Mouse (Mus musculus) midbrain, embryonic 11.5 days (tissue): ENCODE measurements at regions not wholly inside any gene's neighbourhood (a gene's known extent, or its start where the extent isn't known, plus 50 kb on each side); places are given as distances from the start of the nearest gene placed in this dataset.

Experiments
- ATAC-seq: fragments of 200-750 bp; cut with Nextera tagmentation; 2 replicates; pipeline ENCODE4 v1.8.0; 2017; ENCODE audit warnings: moderate TSS enrichment, moderate library complexity; ENCODE audit not compliant: low FRiP score
- DNase-seq: peaks from one replicate; pipeline ENCODE4 v3.0.0; 2015; ENCODE audit warnings: low spot score; ENCODE audit errors: missing footprints
- H3K27ac ChIP-seq: fragments of 300-500 bp; sonication (generic); 2 replicates; pipeline ENCODE4 v1.5.1; 2014; ENCODE audit warnings: low read depth, low read length
- H3K27me3 ChIP-seq: fragments of 300-500 bp; sonication (generic); 2 replicates; pipeline ENCODE4 v1.6.1; 2014; ENCODE audit warnings: mild to moderate bottlenecking, low read length, moderate library complexity, mixed read lengths; ENCODE audit not compliant: control insufficient read depth, insufficient read depth
- H3K36me3 ChIP-seq: fragments of 300-500 bp; sonication (generic); 2 replicates; pipeline ENCODE4 v1.6.1; 2014; ENCODE audit warnings: mild to moderate bottlenecking, low read length, moderate library complexity, mixed read lengths; ENCODE audit not compliant: control insufficient read depth, insufficient read depth
- H3K4me1 ChIP-seq: fragments of 300-500 bp; sonication (generic); 2 replicates; pipeline ENCODE4 v1.6.1; 2014; ENCODE audit warnings: low read length; ENCODE audit not compliant: control insufficient read depth, insufficient read depth
- H3K4me2 ChIP-seq: fragments of 300-500 bp; sonication (generic); 2 replicates; pipeline ENCODE4 v1.6.1; 2014; ENCODE audit warnings: mild to moderate bottlenecking, moderate library complexity
- H3K4me3 ChIP-seq: fragments of 300-500 bp; sonication (generic); 2 replicates; pipeline ENCODE4 v1.5.1; 2014; ENCODE audit warnings: low read depth, low read length
- H3K9ac ChIP-seq: fragments of 300-500 bp; sonication (generic); 2 replicates; pipeline ENCODE4 v1.6.1; 2014; ENCODE audit warnings: low read length
- H3K9me3 ChIP-seq: fragments of 300-500 bp; sonication (generic); 2 replicates; pipeline ENCODE4 v1.6.1; 2016; ENCODE audit warnings: low read length; ENCODE audit not compliant: control insufficient read depth
- WGBS: fragments of 180-500 bp; shearing (Covaris S2); extraction: QIAGEN DNeasy Blood & Tissue Kit; methylation state at CpG from one replicate; pipeline ENCODE4 v1.1.7; 2014; 5-methylcytosine and 5-hydroxymethylcytosine counted together

DNA sequence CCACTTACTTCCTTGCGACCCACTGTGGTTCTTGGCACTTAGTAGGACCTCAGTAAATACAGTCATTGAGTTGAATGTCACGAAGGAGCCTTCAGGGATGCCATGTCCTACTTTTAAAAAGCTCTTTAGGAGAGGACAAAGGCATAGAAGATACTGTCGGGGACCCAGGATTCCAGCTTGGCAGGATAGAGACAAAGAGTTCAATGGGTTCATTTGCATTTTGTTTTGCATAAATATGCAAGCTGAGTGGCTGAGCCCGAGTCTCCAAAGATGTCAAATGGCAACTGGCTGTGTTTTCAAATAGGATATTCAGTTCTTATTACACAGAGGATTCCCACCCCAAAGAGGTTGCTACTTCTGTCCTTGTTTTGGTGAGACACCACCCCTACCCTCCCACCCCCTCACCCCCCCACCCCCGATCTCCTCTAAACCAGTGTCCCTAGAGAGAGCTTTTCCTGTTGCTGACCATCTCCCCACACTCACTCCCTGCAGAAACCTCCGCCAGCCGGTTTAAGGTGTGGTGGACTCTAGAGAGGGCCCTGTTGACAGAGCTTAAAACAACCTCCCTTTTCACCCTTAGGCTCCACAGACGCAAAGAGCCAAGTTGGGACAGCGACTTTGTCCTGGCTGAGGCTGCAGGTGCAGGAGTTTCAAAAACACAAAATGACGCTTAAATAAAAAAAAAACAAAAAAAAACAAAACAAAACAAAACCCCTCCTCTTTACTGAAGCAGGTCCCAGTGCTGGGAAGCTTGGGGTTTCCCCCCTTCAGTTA lies 57.9 kb downstream of the Sox9 start:
- no peaks in the 10 kb centered on the region for H3K36me3 ChIP-seq
- H3K9me3 ChIP-seq = no peaks in the 10 kb centered on the region
- no peaks in the 10 kb centered on the region for H3K27me3 ChIP-seq
- DNase-seq (peak; percentile 90), ATAC-seq (peak; percentile 61)
- peaks cover 8% of the 10 kb centered on the region for H3K4me1 ChIP-seq
- peak overlapping the region; percentile 68; the same call in 1 of the 2 replicates for H3K27ac ChIP-seq
- H3K4me3 ChIP-seq = no peak overlapping the region
- 12% methylated on average over 10 of the region's 10 CpGs for WGBS
- peak overlapping the region; percentile 6; the same call in 1 of the 2 replicates for H3K4me2 ChIP-seq
- H3K9ac ChIP-seq = peak overlapping the region; percentile 25; the same call in 1 of the 2 replicates

DNA sequence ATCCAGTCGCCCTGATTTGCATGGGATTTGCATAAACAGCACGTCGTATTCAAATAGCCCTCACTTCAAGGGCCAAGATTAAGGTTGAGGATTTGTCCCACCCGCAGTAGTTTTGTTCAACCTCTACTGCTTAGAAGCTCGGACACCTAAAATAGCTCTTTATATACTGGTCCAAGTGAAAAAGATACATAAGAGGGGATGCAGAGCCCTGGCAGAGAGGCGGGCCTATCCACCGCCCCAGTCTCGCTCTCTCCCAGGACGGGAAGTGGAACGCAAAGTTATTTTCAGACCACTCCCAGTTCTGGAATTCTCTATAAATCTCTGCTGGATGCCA lies 58.4 kb downstream of the Sox9 start:
- Histone ChIP-seq H3K4me1 (peaks cover 8% of the 10 kb centered on the region), H3K4me3 (no peak overlapping the region), H3K27me3 (no peaks in the 10 kb centered on the region), H3K9me3 (no peaks in the 10 kb centered on the region), H3K27ac (peak overlapping the region; percentile 68; the same call in 1 of the 2 replicates), H3K9ac (no peak overlapping the region), H3K36me3 (no peaks in the 10 kb centered on the region), H3K4me2 (peak overlapping the region; percentile 6; the same call in 1 of the 2 replicates)
- DNase-seq = no peak
- ATAC-seq = peak; percentile 84
- WGBS = 5% methylated on average over 10 of the region's 10 CpGs

DNA sequence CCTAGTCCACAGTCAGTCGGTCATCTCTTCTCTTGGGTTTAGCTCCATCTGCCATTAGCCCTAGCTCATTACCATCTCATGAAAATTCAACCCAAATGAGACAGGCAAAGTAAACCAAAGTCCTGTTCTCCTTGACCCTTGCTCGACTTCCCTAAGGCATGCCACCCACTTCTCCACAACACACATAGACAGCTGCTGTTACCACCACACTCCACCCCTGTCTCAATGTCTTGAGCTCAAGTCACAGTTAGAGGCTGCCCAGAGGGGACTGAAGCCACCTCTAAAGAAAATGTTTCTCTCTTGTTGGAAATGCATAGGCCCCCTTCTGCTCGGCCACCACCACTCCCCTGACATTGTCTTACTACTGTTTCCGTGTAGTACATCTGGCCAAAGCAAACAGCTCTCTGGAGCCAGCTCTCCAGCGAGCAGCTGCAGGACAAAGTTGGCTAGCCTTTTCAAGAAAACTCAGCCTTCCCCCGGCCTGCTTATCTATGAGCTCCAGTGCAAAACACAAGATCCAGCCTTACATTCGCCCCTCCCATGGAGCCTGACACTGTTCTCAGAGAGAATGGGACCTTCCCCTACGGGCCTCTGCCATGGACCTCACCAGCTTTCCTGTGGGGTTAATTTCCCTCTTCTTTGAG lies 62.4 kb downstream of the Sox9 start:
- 79% methylated on average over 8 of the region's 8 CpGs for WGBS
- no peak for ATAC-seq
- Histone ChIP-seq H3K9me3 (no peaks in the 10 kb centered on the region), H3K4me3 (no peak overlapping the region), H3K36me3 (no peaks in the 10 kb centered on the region), H3K27me3 (no peaks in the 10 kb centered on the region), H3K9ac (no peak overlapping the region), H3K4me1 (peaks cover 8% of the 10 kb centered on the region), H3K27ac (no peak overlapping the region), H3K4me2 (no peak overlapping the region)
- no peak for DNase-seq

DNA sequence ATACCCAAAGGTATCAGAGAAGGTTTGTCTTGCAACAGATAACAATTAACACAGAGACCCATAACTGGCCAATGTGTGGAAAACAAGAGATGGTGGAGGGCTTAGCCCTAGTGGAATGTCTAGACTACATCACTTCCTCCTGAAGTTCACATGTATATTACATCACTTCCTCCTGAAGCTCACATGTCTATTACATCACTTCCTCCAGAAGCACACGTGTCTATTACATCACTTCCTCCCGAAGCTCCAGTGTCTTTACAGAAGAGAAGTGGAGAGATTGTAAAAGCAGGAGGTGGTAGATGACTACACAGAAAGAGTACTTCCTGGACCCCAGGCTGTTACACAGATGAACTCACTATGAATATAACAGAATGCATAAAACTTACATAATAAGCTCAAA lies 65.1 kb downstream of the Sox9 start:
- no peaks in the 10 kb centered on the region for H3K9me3 ChIP-seq
- no peak overlapping the region for H3K4me2 ChIP-seq
- ATAC-seq (no peak), DNase-seq (no peak)
- no peaks in the 10 kb centered on the region for H3K36me3 ChIP-seq
- H3K4me1 ChIP-seq = no peaks in the 10 kb centered on the region
- no peak overlapping the region for H3K27ac ChIP-seq
- no peak overlapping the region for H3K9ac ChIP-seq
- no peaks in the 10 kb centered on the region for H3K27me3 ChIP-seq
- WGBS = 91% methylated on average over 2 of the region's 2 CpGs
- no peak overlapping the region for H3K4me3 ChIP-seq

DNA sequence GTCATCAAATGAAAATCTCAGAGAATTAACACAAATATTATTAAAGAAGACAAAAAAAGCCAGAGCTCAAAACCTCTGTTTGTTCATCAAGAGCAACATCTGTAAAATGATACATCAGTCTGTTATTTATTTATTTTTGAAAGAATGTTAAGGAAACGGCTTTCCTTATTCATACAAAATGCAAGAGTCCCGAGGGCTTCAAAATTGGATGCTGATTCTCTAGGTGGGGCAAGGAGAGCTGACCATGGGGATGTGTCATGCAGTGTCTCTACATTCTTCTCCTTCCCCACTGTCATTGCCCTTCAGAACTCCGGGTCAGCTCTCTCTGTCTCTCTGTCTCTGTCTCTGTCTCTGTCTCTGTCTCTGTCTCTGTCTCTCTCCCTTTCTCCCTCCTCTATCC lies 65.8 kb downstream of the Sox9 start:
- Histone ChIP-seq H3K4me1 (no peaks in the 10 kb centered on the region), H3K9me3 (no peaks in the 10 kb centered on the region), H3K4me2 (no peak overlapping the region), H3K9ac (no peak overlapping the region), H3K4me3 (no peak overlapping the region), H3K36me3 (no peaks in the 10 kb centered on the region), H3K27me3 (no peaks in the 10 kb centered on the region), H3K27ac (no peak overlapping the region)
- WGBS = 78% methylated on average over 3 of the region's 3 CpGs
- no peak for DNase-seq
- ATAC-seq = no peak

DNA sequence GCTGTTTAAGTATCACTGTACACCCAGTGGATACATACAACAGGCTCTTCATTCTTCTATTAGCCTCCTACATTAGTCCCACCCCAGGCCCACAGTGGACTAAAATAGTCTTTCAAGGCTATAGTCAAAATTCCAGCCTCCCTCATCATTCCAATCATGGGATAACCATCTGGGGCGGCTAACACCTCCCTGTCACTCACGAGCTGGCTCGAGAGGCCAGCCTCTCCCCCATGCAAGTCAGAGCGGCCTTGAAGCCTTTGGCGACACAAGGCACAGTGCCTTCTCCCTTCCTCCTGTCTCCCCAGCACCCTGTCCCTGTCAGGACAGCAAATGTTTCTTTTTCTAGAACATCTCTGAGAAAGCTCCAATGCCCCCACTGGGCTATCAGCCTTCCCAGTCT lies 68.0 kb downstream of the Sox9 start:
- Histone ChIP-seq H3K4me2 (no peak overlapping the region), H3K27ac (no peak overlapping the region), H3K4me1 (no peaks in the 10 kb centered on the region), H3K27me3 (no peaks in the 10 kb centered on the region), H3K9me3 (no peaks in the 10 kb centered on the region), H3K4me3 (no peak overlapping the region), H3K36me3 (no peaks in the 10 kb centered on the region), H3K9ac (no peak overlapping the region)
- DNase-seq (no peak), ATAC-seq (no peak)
- 91% methylated on average over 5 of the region's 5 CpGs for WGBS

DNA sequence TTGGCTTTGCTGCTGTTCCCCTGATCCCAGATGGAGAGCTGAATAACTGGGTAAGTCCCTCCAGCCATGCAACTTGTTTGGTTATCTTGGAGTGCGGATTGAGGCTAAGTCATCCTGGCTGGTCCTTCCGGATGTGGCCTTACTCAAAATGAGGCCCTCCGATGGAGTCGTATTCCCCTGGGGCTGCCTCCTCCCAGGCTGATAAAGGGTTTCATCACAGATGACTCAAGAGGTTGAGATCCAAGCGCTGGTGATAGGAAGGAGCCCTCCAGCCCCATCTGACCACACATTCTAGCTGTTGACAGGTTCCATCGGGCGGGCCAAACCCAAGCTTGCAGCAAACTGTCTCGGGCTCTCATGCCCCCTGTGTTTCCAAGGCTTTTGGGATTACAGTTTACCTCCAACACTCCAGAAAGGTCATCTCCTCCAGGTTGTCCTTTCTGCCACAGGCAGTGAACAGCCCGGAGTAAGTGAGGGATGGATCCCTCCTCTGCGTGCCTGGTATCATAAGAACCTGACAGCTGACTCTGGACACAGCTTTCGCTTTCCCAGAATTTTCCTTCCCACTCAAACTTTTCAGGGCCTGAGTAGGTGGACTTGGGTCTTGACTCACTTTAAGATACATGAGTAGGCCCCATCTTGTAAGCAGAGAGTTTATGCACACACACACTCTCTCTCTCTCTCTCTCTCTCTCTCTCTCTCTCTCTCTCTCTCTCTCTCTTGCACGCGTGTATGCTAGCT lies 68.7 kb downstream of the Sox9 start:
- DNase-seq (no peak), ATAC-seq (no peak)
- Histone ChIP-seq H3K4me2 (no peak overlapping the region), H3K9me3 (no peaks in the 10 kb centered on the region), H3K27me3 (no peaks in the 10 kb centered on the region), H3K4me3 (no peak overlapping the region), H3K27ac (no peak overlapping the region), H3K4me1 (no peaks in the 10 kb centered on the region), H3K36me3 (no peaks in the 10 kb centered on the region), H3K9ac (no peak overlapping the region)
- WGBS = 82% methylated on average over 13 of the region's 13 CpGs

DNA sequence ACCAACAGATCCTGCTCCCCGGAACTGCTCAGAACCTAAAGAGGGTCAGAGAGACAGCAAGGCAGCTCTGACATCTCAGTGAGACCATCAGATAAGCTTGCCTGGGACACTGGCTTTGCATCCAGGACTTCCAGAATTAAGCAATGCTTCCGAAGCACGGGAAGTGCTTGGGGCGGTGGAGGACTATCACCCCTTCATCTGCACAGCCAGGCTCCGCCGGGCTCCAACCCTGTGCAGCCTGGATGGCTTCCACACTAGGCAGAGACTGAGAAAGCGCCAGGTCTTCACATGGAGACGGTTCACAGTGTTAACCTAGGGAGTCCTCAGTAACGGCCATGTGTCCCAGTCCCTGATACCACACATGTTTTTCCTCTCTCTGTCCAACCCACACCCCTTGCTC lies 69.3 kb downstream of the Sox9 start:
- 83% methylated on average over 9 of the region's 9 CpGs for WGBS

DNA sequence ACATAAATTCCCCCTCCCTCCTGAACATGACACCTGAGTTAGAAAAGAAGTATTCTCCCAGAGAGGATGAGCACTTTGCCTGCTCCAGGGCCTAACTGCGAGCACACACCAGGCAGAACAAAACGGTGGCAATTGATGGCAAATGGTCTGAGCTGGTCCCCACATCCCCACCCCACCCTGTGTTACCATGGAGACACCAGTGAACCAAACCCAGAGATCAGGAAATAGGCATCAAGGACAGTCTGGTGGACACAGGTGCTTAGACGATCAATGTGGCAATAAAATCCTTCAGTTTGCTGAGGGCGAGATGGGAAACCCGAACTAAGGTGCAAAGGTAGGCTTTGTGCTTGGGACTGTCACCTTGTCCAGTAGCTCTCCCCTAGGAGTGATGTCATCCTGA lies 74.0 kb downstream of the Sox9 start:
- Histone ChIP-seq H3K27ac (no peak overlapping the region), H3K9ac (no peak overlapping the region), H3K27me3 (no peaks in the 10 kb centered on the region), H3K36me3 (no peaks in the 10 kb centered on the region), H3K4me1 (peaks cover 16% of the 10 kb centered on the region), H3K9me3 (peaks cover 3% of the 10 kb centered on the region), H3K4me2 (no peak overlapping the region), H3K4me3 (no peak overlapping the region)
- DNase-seq = no peak
- no peak for ATAC-seq
- 77% methylated on average over 5 of the region's 5 CpGs for WGBS

More for the DNA sequence above, 69.3 kb downstream of the Sox9 start:
- DNase-seq (no peak), ATAC-seq (no peak)
- H3K9me3 ChIP-seq = no peaks in the 10 kb centered on the region
- no peak overlapping the region for H3K4me3 ChIP-seq
- no peak overlapping the region for H3K27ac ChIP-seq
- no peak overlapping the region for H3K4me2 ChIP-seq
- H3K27me3 ChIP-seq = no peaks in the 10 kb centered on the region
- no peak overlapping the region for H3K9ac ChIP-seq
- no peaks in the 10 kb centered on the region for H3K4me1 ChIP-seq
- H3K36me3 ChIP-seq = no peaks in the 10 kb centered on the region
